Mouse (Mus musculus): ENCODE measurements around the gene Dusp22. TPM values are rescaled to one million over a fixed set of nuclear protein-coding genes. Genes with fewer than 3 reads are reported as not detected.

Dusp22 gene
- total RNA-seq, 1 experiment: 6.9 TPM

- Histone ChIP-seq H3K9ac (ENCODE audit: insufficient read depth, low read depth, low read length, poor library complexity, severe bottlenecking) (no peak overlapping the region), H3K4me1 (ENCODE audit: control insufficient read depth in 2 of 2, insufficient read depth in 2 of 2, low read length in 2 of 2, poor library complexity in 1 of 2) (peaks cover 0 to 5% of the 10 kb centered on the region in 2 experiments; a peak in 1 of 4 replicates), H3K4me3 (ENCODE audit: insufficient read depth in 1 of 2, low read depth in 1 of 2, low read length in 2 of 2, poor library complexity in 1 of 2, severe bottlenecking in 1 of 2) (no peak overlapping the region), H3K9me3 (ENCODE audit: control insufficient read depth, insufficient read depth, low read depth, low read length) (no peaks in the 10 kb centered on the region), H3K27ac (ENCODE audit: insufficient read depth, low read depth, low read length, poor library complexity, severe bottlenecking) (no peak overlapping the region), H3K36me3 (ENCODE audit: control insufficient read depth, insufficient read depth, low read length, poor library complexity, severe bottlenecking) (no peaks in the 10 kb centered on the region)
- in situ Hi-C loops (cut with MboI; ENCODE audit: low sequenced_read_pairs in 2 of 2, unreplicated experiment in 2 of 2): no loop called here
- TF ChIP-seq ZNF384 (IDR thresholded peaks at IDR 0.05; ENCODE audit: low read depth, low read length): no peak
- TF ChIP-seq MAFK (IDR thresholded peaks at IDR 0.05; ENCODE audit: insufficient read depth, low read depth, low read length): no peak
- TF ChIP-seq HCFC1 (IDR thresholded peaks at IDR 0.05; ENCODE audit: borderline replicate concordance, insufficient read depth, low read length): no peak
- TF ChIP-seq CHD2 (IDR thresholded peaks at IDR 0.05; ENCODE audit: low read depth, low read length): no peak
- no peak for TF ChIP-seq ZC3H11A (IDR thresholded peaks at IDR 0.05; ENCODE audit: borderline replicate concordance, low read depth, low read length)
- DNase-seq (ENCODE audit: low read depth, low spot score): no peak
These were observed 91.4 kb downstream of the Dusp22 start for GRCm38 (mm10) chr13:30751304-30751580.

GRCm38 (mm10) chr13:30752581-30753187 lies 92.9 kb downstream of the Dusp22 start:
- no peak for DNase-seq (ENCODE audit: low read depth, low spot score)
- H3K9ac ChIP-seq (ENCODE audit: insufficient read depth, low read depth, low read length, poor library complexity, severe bottlenecking): no peak overlapping the region
- H3K9me3 ChIP-seq (ENCODE audit: control insufficient read depth, insufficient read depth, low read depth, low read length): no peaks in the 10 kb centered on the region
- H3K4me1 ChIP-seq (ENCODE audit: control insufficient read depth in 2 of 2, insufficient read depth in 2 of 2, low read length in 2 of 2, poor library complexity in 1 of 2): peaks cover 0 to 5% of the 10 kb centered on the region in 2 experiments; a peak in 1 of 4 replicates
- no peak overlapping the region for H3K27ac ChIP-seq (ENCODE audit: insufficient read depth, low read depth, low read length, poor library complexity, severe bottlenecking)
- H3K4me3 ChIP-seq (ENCODE audit: insufficient read depth in 1 of 2, low read depth in 1 of 2, low read length in 2 of 2, poor library complexity in 1 of 2, severe bottlenecking in 1 of 2): no peak overlapping the region
- TF ChIP-seq ZC3H11A (IDR thresholded peaks at IDR 0.05; ENCODE audit: borderline replicate concordance, low read depth, low read length): no peak
- no peak for TF ChIP-seq ZNF384 (IDR thresholded peaks at IDR 0.05; ENCODE audit: low read depth, low read length)
- no peak for TF ChIP-seq MAFK (IDR thresholded peaks at IDR 0.05; ENCODE audit: insufficient read depth, low read depth, low read length)
- TF ChIP-seq CHD2 (IDR thresholded peaks at IDR 0.05; ENCODE audit: low read depth, low read length): no peak
- no peak for TF ChIP-seq HCFC1 (IDR thresholded peaks at IDR 0.05; ENCODE audit: borderline replicate concordance, insufficient read depth, low read length)
- H3K36me3 ChIP-seq (ENCODE audit: control insufficient read depth, insufficient read depth, low read length, poor library complexity, severe bottlenecking): no peaks in the 10 kb centered on the region
- in situ Hi-C loops (cut with MboI; ENCODE audit: low sequenced_read_pairs in 2 of 2, unreplicated experiment in 2 of 2): no loop called here

GRCm38 (mm10) chr13:30753441-30753840 lies 93.6 kb downstream of the Dusp22 start:
- Histone ChIP-seq H3K9me3 (ENCODE audit: control insufficient read depth, insufficient read depth, low read depth, low read length) (no peaks in the 10 kb centered on the region), H3K36me3 (ENCODE audit: control insufficient read depth, insufficient read depth, low read length, poor library complexity, severe bottlenecking) (no peaks in the 10 kb centered on the region), H3K4me3 (ENCODE audit: insufficient read depth in 1 of 2, low read depth in 1 of 2, low read length in 2 of 2, poor library complexity in 1 of 2, severe bottlenecking in 1 of 2) (no peak overlapping the region), H3K27ac (ENCODE audit: insufficient read depth, low read depth, low read length, poor library complexity, severe bottlenecking) (no peak overlapping the region), H3K4me1 (ENCODE audit: control insufficient read depth in 2 of 2, insufficient read depth in 2 of 2, low read length in 2 of 2, poor library complexity in 1 of 2) (peaks cover 0 to 5% of the 10 kb centered on the region in 2 experiments; a peak in 1 of 4 replicates), H3K9ac (ENCODE audit: insufficient read depth, low read depth, low read length, poor library complexity, severe bottlenecking) (no peak overlapping the region)
- in situ Hi-C loops (cut with MboI; ENCODE audit: low sequenced_read_pairs in 2 of 2, unreplicated experiment in 2 of 2): no loop called here
- DNase-seq (ENCODE audit: low read depth, low spot score): no peak
- TF ChIP-seq ZNF384 (IDR thresholded peaks at IDR 0.05; ENCODE audit: low read depth, low read length) (no peak), MAFK (IDR thresholded peaks at IDR 0.05; ENCODE audit: insufficient read depth, low read depth, low read length) (no peak), CHD2 (IDR thresholded peaks at IDR 0.05; ENCODE audit: low read depth, low read length) (no peak), ZC3H11A (IDR thresholded peaks at IDR 0.05; ENCODE audit: borderline replicate concordance, low read depth, low read length) (no peak), HCFC1 (IDR thresholded peaks at IDR 0.05; ENCODE audit: borderline replicate concordance, insufficient read depth, low read length) (no peak)

- Histone ChIP-seq H3K4me3 (ENCODE audit: insufficient read depth in 1 of 2, low read depth in 1 of 2, low read length in 2 of 2, poor library complexity in 1 of 2, severe bottlenecking in 1 of 2) (no peak overlapping the region), H3K9ac (ENCODE audit: insufficient read depth, low read depth, low read length, poor library complexity, severe bottlenecking) (no peak overlapping the region), H3K27ac (ENCODE audit: insufficient read depth, low read depth, low read length, poor library complexity, severe bottlenecking) (no peak overlapping the region), H3K9me3 (ENCODE audit: control insufficient read depth, insufficient read depth, low read depth, low read length) (no peaks in the 10 kb centered on the region), H3K36me3 (ENCODE audit: control insufficient read depth, insufficient read depth, low read length, poor library complexity, severe bottlenecking) (no peaks in the 10 kb centered on the region), H3K4me1 (ENCODE audit: control insufficient read depth in 2 of 2, insufficient read depth in 2 of 2, low read length in 2 of 2, poor library complexity in 1 of 2) (peaks cover 0 to 5% of the 10 kb centered on the region in 2 experiments; a peak in 1 of 4 replicates)
- in situ Hi-C loops (cut with MboI; ENCODE audit: low sequenced_read_pairs in 2 of 2, unreplicated experiment in 2 of 2): no loop called here
- TF ChIP-seq ZC3H11A (IDR thresholded peaks at IDR 0.05; ENCODE audit: borderline replicate concordance, low read depth, low read length): no peak
- no peak for TF ChIP-seq CHD2 (IDR thresholded peaks at IDR 0.05; ENCODE audit: low read depth, low read length)
- no peak for TF ChIP-seq HCFC1 (IDR thresholded peaks at IDR 0.05; ENCODE audit: borderline replicate concordance, insufficient read depth, low read length)
- TF ChIP-seq ZNF384 (IDR thresholded peaks at IDR 0.05; ENCODE audit: low read depth, low read length): no peak
- TF ChIP-seq MAFK (IDR thresholded peaks at IDR 0.05; ENCODE audit: insufficient read depth, low read depth, low read length): no peak
- DNase-seq (ENCODE audit: low read depth, low spot score): no peak
These were observed 94.3 kb downstream of the Dusp22 start for GRCm38 (mm10) chr13:30754066-30754465.

All from ES-E14 (cell line).